ENCODE assay signal across 8 mouse cellular contexts in genomic region chr7:79935511-79936205, GRCm38 (mm10). TPM values are rescaled to one million over a fixed set of nuclear protein-coding genes. Genes with fewer than 3 reads are reported as not detected.
DNase-seq lines count a peak whose midpoint lies in the region; ATAC-seq and TF ChIP-seq lines count a peak whose summit lies in the region.

No protein-coding gene starts in this region.

- DNase-seq in left cerebral cortex, adult 18-20 months (ENCODE audit: low spot score in 2 of 2) = peak; percentile 9 to 14
- no peak for DNase-seq in left cerebral cortex, postnatal 14 days (ENCODE audit: low spot score in 2 of 2)
- peak; percentile 69 for DNase-seq in kidney, postnatal 10 days
- peak; percentile 75 for DNase-seq in lung, postnatal 25 days (ENCODE audit: low spot score)
- peak; percentile 36 for DNase-seq in ovary, postnatal 36 days (ENCODE audit: low spot score)
- no peak for DNase-seq in spleen, adult 18-20 months

- H3K4me3 ChIP-seq in embryonic fibroblast, embryonic 13.5 days (ENCODE audit: insufficient read depth, low read length) = peak overlapping the region; percentile 53
- H3K4me3 ChIP-seq in heart, embryonic 16.5 days (ENCODE audit: low read length) = peak overlapping the region; percentile 55

- H3K4me2 ChIP-seq in heart, embryonic 16.5 days (ENCODE audit: low read depth, low read length) = peak overlapping the region; percentile 88

- H3K36me3 ChIP-seq in heart, embryonic 16.5 days (ENCODE audit: control insufficient read depth, insufficient read depth) = no peaks in the 10 kb centered on the region

- peak; percentile 31; the same call in 1 of the 2 replicates for ATAC-seq in heart, embryonic 16.5 days (replicated peaks; ENCODE audit: extremely low read depth, insufficient read depth, low FRiP score)

- intact Hi-C loops in left cerebral cortex, postnatal 14 days (cut with DNase I) = no loop called here

- H3K4me1 ChIP-seq in embryonic fibroblast, embryonic 13.5 days (ENCODE audit: control insufficient read depth, insufficient read depth, low read length) = no peaks in the 10 kb centered on the region; the same call in 1 of the 2 replicates
- H3K4me1 ChIP-seq in heart, embryonic 16.5 days (ENCODE audit: control insufficient read depth, insufficient read depth, low read length) = peaks cover 9% of the 10 kb centered on the region

- H3K9me3 ChIP-seq in heart, embryonic 16.5 days (replicated peaks; ENCODE audit: control insufficient read depth, low read length) = peaks cover 3% of the 10 kb centered on the region; the same call in 1 of the 2 replicates

- peak overlapping the region; percentile 70 for H3K9ac ChIP-seq in heart, embryonic 16.5 days (ENCODE audit: low read length)

- TF ChIP-seq CTCF in embryonic fibroblast, embryonic 13.5 days (IDR thresholded peaks at IDR 0.05; ENCODE audit: borderline replicate concordance, insufficient read depth, low read length) = no peak

- peak overlapping the region; percentile 58 for H3K27ac ChIP-seq in embryonic fibroblast, embryonic 13.5 days (ENCODE audit: insufficient read depth, low read length)
- H3K27ac ChIP-seq in heart, embryonic 16.5 days (ENCODE audit: low read length) = peak overlapping the region; percentile 86

- H3K27me3 ChIP-seq in heart, embryonic 16.5 days (ENCODE audit: control insufficient read depth, insufficient read depth, low read length) = no peaks in the 10 kb centered on the region

- peak; percentile 61 for TF ChIP-seq POLR2A in embryonic fibroblast, embryonic 13.5 days (IDR thresholded peaks at IDR 0.05; ENCODE audit: low read depth, low read length)

- 15% methylated on average over 19 of the region's 19 CpGs for WGBS in heart, embryonic 16.5 days

RNA-seq across cellular contexts. Expression of gene Arpin, which starts 0.5 kb away (rescaled TPM):
- 10 to 100 TPM; 13.5 TPM for total RNA-seq in left cerebral cortex, adult 18-20 months (2021)
- total RNA-seq in left cerebral cortex, postnatal 14 days (2021) = 10 to 100 TPM in 1 of 2 experiments, 1 to 10 TPM in 1; 9.6 to 10.4 TPM
- polyA plus RNA-seq in embryonic fibroblast, embryonic 13.5 days (2011; ENCODE audit: insufficient read length, low read depth, missing spikeins) = 31.1 and 43.8 TPM in 2 replicates
- 28.2 and 29.3 TPM in 2 replicates for polyA plus RNA-seq in heart, embryonic 16.5 days (2015; fragmentation: Nextera tagmentation; extraction: Ambion mirVana)

RNA-seq across cellular contexts. Expression of gene Ap3s2, which starts 15.2 kb away (rescaled TPM):
- total RNA-seq in left cerebral cortex, adult 18-20 months (2021) = 10 to 100 TPM; 36.3 to 47.4 TPM
- 10 to 100 TPM; 37.0 to 40.3 TPM for total RNA-seq in left cerebral cortex, postnatal 14 days (2021)
- 26.4 and 31.6 TPM in 2 replicates for polyA plus RNA-seq in embryonic fibroblast, embryonic 13.5 days (2011; ENCODE audit: insufficient read length, low read depth, missing spikeins)
- polyA plus RNA-seq in heart, embryonic 16.5 days (2015; fragmentation: Nextera tagmentation; extraction: Ambion mirVana) = 22.2 and 23.6 TPM in 2 replicates

Comparison
In these comparisons a context has a peak if more than half of its experiments do, and no peak if none do; other contexts are left out.
1. DNase-seq: peak in left cerebral cortex, adult 18-20 months (2 of 2), kidney, postnatal 10 days (single experiment), lung, postnatal 25 days (single experiment) and ovary, postnatal 36 days (single experiment); none in left cerebral cortex, postnatal 14 days (0 of 2) and spleen, adult 18-20 months (0 of 2).